In genomic region chr4:102612596-102612995, GRCm38 (mm10) we compare ENCODE assay signal across 18 mouse cellular contexts.
"Had no signal": no experiment of that assay in that cellular context is flagged by ENCODE, and none has a peak within 500 bp of the region (broad histone marks: within the 10 kb centered on the region; RNA-seq: fewer than 3 reads in every experiment).

No protein-coding gene starts in this region.

- H3K27ac ChIP-seq: midbrain, embryonic 12.5 days; neural tube, embryonic 13.5 days; neural tube, embryonic 15.5 days had no signal

- H3K36me3 ChIP-seq: midbrain, embryonic 12.5 days; neural tube, embryonic 13.5 days; neural tube, embryonic 15.5 days had no signal

- H3K4me3 ChIP-seq: midbrain, embryonic 12.5 days; myocyte; neural tube, embryonic 13.5 days; neural tube, embryonic 15.5 days had no signal

- H3K9me3 ChIP-seq: midbrain, embryonic 12.5 days; neural tube, embryonic 13.5 days; neural tube, embryonic 15.5 days had no signal

- DNase-seq: lung, adult 18-20 months; lung, embryonic 14.5 days; lung, postnatal 10 days; lung, postnatal 4 days; midbrain, embryonic 14.5 days; retina, postnatal 1 day; right cerebral cortex, adult 18-20 months; right cerebral cortex, postnatal 25 days; right cerebral cortex, postnatal 4 days; spleen, adult 18-20 months; thymus, adult 18-20 months; thymus, postnatal 14 days; thymus, postnatal 36 days had no signal

- ATAC-seq: midbrain, embryonic 16.5 days had no signal

- H3K4me2 ChIP-seq: lung, embryonic 14.5 days; midbrain, embryonic 12.5 days; neural tube, embryonic 13.5 days; neural tube, embryonic 15.5 days had no signal

- H3K9ac ChIP-seq: lung, embryonic 14.5 days; midbrain, embryonic 12.5 days; neural tube, embryonic 13.5 days; neural tube, embryonic 15.5 days had no signal

- H3K4me1 ChIP-seq: midbrain, embryonic 12.5 days; neural tube, embryonic 13.5 days; neural tube, embryonic 15.5 days had no signal

- H3K27me3 ChIP-seq: midbrain, embryonic 12.5 days; neural tube, embryonic 13.5 days; neural tube, embryonic 15.5 days had no signal
